Mouse (Mus musculus) MEL (cell line): ENCODE results near the gene Gpn2.

Experiments
- BHLHE40 ChIP-seq: IDR thresholded peaks from 2 replicates; pipeline ENCODE4 v1.6.1; 2012; ENCODE audit warnings: low read depth, mild to moderate bottlenecking, inconsistent platforms, low read length, improper control_type of control experiment, borderline replicate concordance
- CTCF ChIP-seq, 3 experiments: IDR thresholded peaks in 2 of 3; conservative IDR thresholded peaks in 1 of 3; 2 replicates each; pipeline ENCODE4 v1.5.1; 2011 to 2012; ENCODE audit warnings: low read length in 3 of 3, low read depth in 2 of 3, mild to moderate bottlenecking in 2 of 3, improper control_type of control experiment in 1 of 3, inconsistent platforms in 1 of 3, mixed read lengths in 1 of 3, moderate library complexity in 1 of 3; ENCODE audit not compliant: control insufficient read depth in 1 of 3, insufficient read depth in 1 of 3, poor library complexity in 1 of 3, severe bottlenecking in 1 of 3
- ELF1 ChIP-seq: IDR thresholded peaks from 2 replicates; pipeline ENCODE4 v1.6.1; 2014; ENCODE audit warnings: low read depth, mild to moderate bottlenecking, inconsistent platforms, low read length, improper control_type of control experiment, moderate library complexity
- EP300 ChIP-seq, 2 experiments: IDR thresholded peaks; 2 replicates each; pipeline ENCODE4 v1.6.1; 2011; ENCODE audit warnings: improper control_type of control experiment in 2 of 2, low read length in 2 of 2, low read depth in 1 of 2, mild to moderate bottlenecking in 1 of 2
- GATA1 ChIP-seq: IDR thresholded peaks from 2 replicates; pipeline ENCODE4 v1.6.1; 2011; ENCODE audit warnings: low read depth, low read length, improper control_type of control experiment
- HCFC1 ChIP-seq: IDR thresholded peaks from 2 replicates; pipeline ENCODE4 v1.6.1; 2012; ENCODE audit warnings: low read depth, mild to moderate bottlenecking, inconsistent platforms, low read length, improper control_type of control experiment, moderate library complexity
- MAZ ChIP-seq: IDR thresholded peaks from 2 replicates; pipeline ENCODE4 v1.6.1; 2012; ENCODE audit warnings: low read depth, mild to moderate bottlenecking, inconsistent platforms, low read length, improper control_type of control experiment
- POLR2A ChIP-seq, 2 experiments: IDR thresholded peaks; 2 replicates each; pipeline ENCODE4 v1.6.1; 2011 to 2012; ENCODE audit warnings: low read length in 2 of 2, mild to moderate bottlenecking in 2 of 2, control low read depth in 1 of 2, improper control_type of control experiment in 1 of 2, low read depth in 1 of 2, moderate library complexity in 1 of 2; ENCODE audit not compliant: control insufficient read depth in 1 of 2, insufficient read depth in 1 of 2, poor library complexity in 1 of 2
- POLR2AphosphoS5 ChIP-seq: IDR thresholded peaks from 2 replicates; pipeline ENCODE4 v1.6.1; 2012; ENCODE audit warnings: low read depth, borderline replicate concordance, mild to moderate bottlenecking, inconsistent platforms, low read length, moderate library complexity, mixed read lengths
- SIN3A ChIP-seq: IDR thresholded peaks from 2 replicates; pipeline ENCODE4 v1.6.1; 2012; ENCODE audit warnings: low read length, improper control_type of control experiment, inconsistent platforms
- USF2 ChIP-seq, 2 experiments: IDR thresholded peaks; 2 replicates each; pipeline ENCODE4 v1.6.1; 2011 to 2012; ENCODE audit warnings: improper control_type of control experiment in 2 of 2, low read length in 2 of 2, borderline replicate concordance in 1 of 2, inconsistent platforms in 1 of 2, low read depth in 1 of 2, mild to moderate bottlenecking in 1 of 2; ENCODE audit not compliant: insufficient read depth in 1 of 2
- ZKSCAN1 ChIP-seq: IDR thresholded peaks from 2 replicates; pipeline ENCODE4 v1.6.1; 2012; ENCODE audit warnings: low read depth, mild to moderate bottlenecking, inconsistent platforms, low read length, improper control_type of control experiment, moderate library complexity
- ZMIZ1 ChIP-seq: IDR thresholded peaks from 2 replicates; pipeline ENCODE4 v1.6.1; 2012; ENCODE audit warnings: low read depth, mild to moderate bottlenecking, inconsistent platforms, low read length, improper control_type of control experiment, moderate library complexity
- ZNF384 ChIP-seq: IDR thresholded peaks from 2 replicates; pipeline ENCODE4 v1.6.1; 2012; ENCODE audit warnings: low read depth, mild to moderate bottlenecking, inconsistent platforms, low read length, improper control_type of control experiment

DNA sequence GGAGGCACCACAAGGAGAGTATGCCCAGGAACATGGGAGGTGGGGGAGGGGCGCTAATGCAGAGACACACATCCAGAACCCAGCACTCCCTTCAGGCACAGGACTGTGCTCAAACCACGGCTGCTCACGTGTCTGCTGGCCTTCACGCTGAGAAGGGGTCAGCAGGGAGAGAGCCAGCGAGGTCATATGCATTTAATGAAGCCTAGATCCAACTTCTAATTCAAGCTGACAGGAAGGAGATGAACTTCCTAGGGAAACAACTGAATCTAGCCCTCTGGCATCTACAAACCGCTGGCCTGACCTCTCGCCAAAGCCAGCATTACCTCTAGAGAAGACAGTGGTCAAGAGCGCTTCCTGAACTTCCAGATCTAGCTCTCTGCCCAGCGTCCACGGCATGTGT is 31.3 kb downstream of the Gpn2 start:
- no peak for TF ChIP-seq USF2 (IDR thresholded peaks at IDR 0.05; ENCODE audit: borderline replicate concordance in 1 of 2, insufficient read depth in 1 of 2, low read depth in 1 of 2, low read length in 2 of 2)
- TF ChIP-seq ZKSCAN1 = no peak
- TF ChIP-seq HCFC1 = no peak
- no peak for TF ChIP-seq CTCF (IDR thresholded peaks at IDR 0.05 in 2 of 3, conservative IDR thresholded peaks at IDR 0.05 in 1 of 3; ENCODE audit: control insufficient read depth in 1 of 3, insufficient read depth in 1 of 3, low read depth in 2 of 3, low read length in 3 of 3, poor library complexity in 1 of 3, severe bottlenecking in 1 of 3)
- TF ChIP-seq GATA1 = no peak
- no peak for TF ChIP-seq ZNF384
- no peak for TF ChIP-seq MAZ
- TF ChIP-seq POLR2AphosphoS5 = no peak
- no peak for TF ChIP-seq POLR2A (IDR thresholded peaks at IDR 0.05; ENCODE audit: control insufficient read depth in 1 of 2, insufficient read depth in 1 of 2, low read depth in 1 of 2, low read length in 2 of 2, poor library complexity in 1 of 2)
- no peak for TF ChIP-seq BHLHE40
- TF ChIP-seq EP300 (IDR thresholded peaks at IDR 0.05; ENCODE audit: low read depth in 1 of 2, low read length in 2 of 2) = no peak
- no peak for TF ChIP-seq ZMIZ1
- TF ChIP-seq ELF1 = no peak
- no peak for TF ChIP-seq SIN3A
